Mouse (Mus musculus): ENCODE data around the gene Stub1. TPM values are rescaled to one million over a fixed set of nuclear protein-coding genes. Genes with fewer than 3 reads are reported as not detected.
A peak's percentile ranks its signal among the peaks of the same experiment; 100 is the strongest.

Stub1 gene
- polyA plus RNA-seq, 1 experiment from 2014 or later: 112 TPM

- Histone ChIP-seq H3K4me1 (ENCODE audit: control insufficient read depth, low read depth, low read length) (peaks cover 36% of the 10 kb centered on the region), H3K36me3 (ENCODE audit: control insufficient read depth, insufficient read depth) (peaks cover 37% of the 10 kb centered on the region), H3K9ac (ENCODE audit: low read depth, low read length) (no peak within 1 kb of the TSS), H3K4me3 (ENCODE audit: low read depth, low read length) (no peak within 1 kb of the TSS), H3K9me3 (replicated peaks; ENCODE audit: control insufficient read depth, low read length) (no peaks in the 10 kb centered on the region), H3K27ac (ENCODE audit: low read length) (no peak within 1 kb of the TSS), H3K27me3 (ENCODE audit: control insufficient read depth, insufficient read depth, low read depth, low read length) (no peaks in the 10 kb centered on the region), H3K4me2 (ENCODE audit: low read depth, low read length) (no peak within 1 kb of the TSS)
- WGBS (ENCODE audit: insufficient replicate concordance): 90% methylated on average over 22 of the region's 22 CpGs
- no peak for ATAC-seq (ENCODE audit: low read depth)
Observed at GRCm38 (mm10) chr17:25841117-25841880, 8.1 kb upstream of the Stub1 start, which contains the start of gene Gm20683. TSS of gene Gm20683 (minus strand) at chr17:25841763.

GRCm38 (mm10) chr17:25840519-25840918 lies 7.3 kb upstream of the Stub1 start:
- Histone ChIP-seq H3K9ac (ENCODE audit: low read depth, low read length) (no peak overlapping the region), H3K36me3 (ENCODE audit: control insufficient read depth, insufficient read depth) (peaks cover 37% of the 10 kb centered on the region), H3K4me2 (ENCODE audit: low read depth, low read length) (no peak overlapping the region), H3K4me3 (ENCODE audit: low read depth, low read length) (no peak overlapping the region), H3K27ac (ENCODE audit: low read length) (no peak overlapping the region), H3K4me1 (ENCODE audit: control insufficient read depth, low read depth, low read length) (peaks cover 40% of the 10 kb centered on the region), H3K9me3 (replicated peaks; ENCODE audit: control insufficient read depth, low read length) (no peaks in the 10 kb centered on the region), H3K27me3 (ENCODE audit: control insufficient read depth, insufficient read depth, low read depth, low read length) (no peaks in the 10 kb centered on the region)
- 88% methylated on average over 6 of the region's 6 CpGs for WGBS (ENCODE audit: insufficient replicate concordance)
- no peak for ATAC-seq (ENCODE audit: low read depth)

- H3K27ac ChIP-seq (ENCODE audit: low read length): peak overlapping the region; percentile 76
- no peaks in the 10 kb centered on the region for H3K9me3 ChIP-seq (replicated peaks; ENCODE audit: control insufficient read depth, low read length)
- whole genome bisulfite sequencing (ENCODE audit: insufficient replicate concordance): 78% methylated on average over 14 of the region's 14 CpGs
- peaks cover 37% of the 10 kb centered on the region for H3K36me3 ChIP-seq (ENCODE audit: control insufficient read depth, insufficient read depth)
- ATAC-seq (ENCODE audit: low read depth): peak; percentile 44
- 0 out of 2 replicates have a peak overlapping the region, but pooled peaks have one; percentile 3 for H3K9ac ChIP-seq (ENCODE audit: low read depth, low read length)
- no peaks in the 10 kb centered on the region for H3K27me3 ChIP-seq (ENCODE audit: control insufficient read depth, insufficient read depth, low read depth, low read length)
- H3K4me3 ChIP-seq (ENCODE audit: low read depth, low read length): no peak overlapping the region
- H3K4me1 ChIP-seq (ENCODE audit: control insufficient read depth, low read depth, low read length): peaks cover 43% of the 10 kb centered on the region
- no peak overlapping the region for H3K4me2 ChIP-seq (ENCODE audit: low read depth, low read length)
Observed at GRCm38 (mm10) chr17:25839455-25840235, 6.4 kb upstream of the Stub1 start.

- no peaks in the 10 kb centered on the region for H3K27me3 ChIP-seq (ENCODE audit: control insufficient read depth, insufficient read depth, low read depth, low read length)
- no peak overlapping the region for H3K9ac ChIP-seq (ENCODE audit: low read depth, low read length)
- no peak overlapping the region for H3K4me3 ChIP-seq (ENCODE audit: low read depth, low read length)
- 82% methylated on average over 4 of the region's 4 CpGs for WGBS (ENCODE audit: insufficient replicate concordance)
- no peak for ATAC-seq (ENCODE audit: low read depth)
- peaks cover 49% of the 10 kb centered on the region for H3K4me1 ChIP-seq (ENCODE audit: control insufficient read depth, low read depth, low read length)
- no peak overlapping the region for H3K4me2 ChIP-seq (ENCODE audit: low read depth, low read length)
- H3K9me3 ChIP-seq (replicated peaks; ENCODE audit: control insufficient read depth, low read length): no peaks in the 10 kb centered on the region
- H3K27ac ChIP-seq (ENCODE audit: low read length): peak overlapping the region; percentile 76
- peaks cover 37% of the 10 kb centered on the region for H3K36me3 ChIP-seq (ENCODE audit: control insufficient read depth, insufficient read depth)
Observed at GRCm38 (mm10) chr17:25838904-25839303, 5.7 kb upstream of the Stub1 start.

- Histone ChIP-seq H3K4me2 (ENCODE audit: low read depth, low read length) (no peak overlapping the region), H3K4me1 (ENCODE audit: control insufficient read depth, low read depth, low read length) (peaks cover 44% of the 10 kb centered on the region), H3K4me3 (ENCODE audit: low read depth, low read length) (no peak overlapping the region), H3K9me3 (replicated peaks; ENCODE audit: control insufficient read depth, low read length) (no peaks in the 10 kb centered on the region), H3K27me3 (ENCODE audit: control insufficient read depth, insufficient read depth, low read depth, low read length) (no peaks in the 10 kb centered on the region), H3K27ac (ENCODE audit: low read length) (0 out of 2 replicates have a peak overlapping the region, but pooled peaks have one; percentile 9), H3K36me3 (ENCODE audit: control insufficient read depth, insufficient read depth) (peaks cover 37% of the 10 kb centered on the region), H3K9ac (ENCODE audit: low read depth, low read length) (no peak overlapping the region)
- no peak for ATAC-seq (ENCODE audit: low read depth)
- 57% methylated on average over 3 of the region's 3 CpGs for WGBS (ENCODE audit: insufficient replicate concordance)
Observed at GRCm38 (mm10) chr17:25837533-25837932, 4.3 kb upstream of the Stub1 start.

- peak within 1 kb of the TSS; percentile 66 for H3K4me2 ChIP-seq (ENCODE audit: low read depth, low read length)
- peaks cover 48% of the 10 kb centered on the region for H3K4me1 ChIP-seq (ENCODE audit: control insufficient read depth, low read depth, low read length)
- 3% methylated on average over 29 of the region's 29 CpGs for WGBS (ENCODE audit: insufficient replicate concordance)
- H3K9me3 ChIP-seq (replicated peaks; ENCODE audit: control insufficient read depth, low read length): no peaks in the 10 kb centered on the region
- H3K4me3 ChIP-seq (ENCODE audit: low read depth, low read length): peak within 1 kb of the TSS; percentile 36
- ATAC-seq (ENCODE audit: low read depth): no peak
- peaks cover 32% of the 10 kb centered on the region for H3K36me3 ChIP-seq (ENCODE audit: control insufficient read depth, insufficient read depth)
- H3K27me3 ChIP-seq (ENCODE audit: control insufficient read depth, insufficient read depth, low read depth, low read length): no peaks in the 10 kb centered on the region
- H3K27ac ChIP-seq (ENCODE audit: low read length): 0 out of 2 replicates have a peak within 1 kb of the TSS, but pooled peaks have one; percentile 9
- H3K9ac ChIP-seq (ENCODE audit: low read depth, low read length): peak within 1 kb of the TSS; percentile 56
Observed at GRCm38 (mm10) chr17:25837076-25837410, 3.8 kb upstream of the Stub1 start, which contains the start of gene Rhbdl1. TSS of gene Rhbdl1 (minus strand) at chr17:25837295.

GRCm38 (mm10) chr17:25836397-25837075 lies 3.3 kb upstream of the Stub1 start:
- Histone ChIP-seq H3K27me3 (ENCODE audit: control insufficient read depth, insufficient read depth, low read depth, low read length) (no peaks in the 10 kb centered on the region), H3K4me1 (ENCODE audit: control insufficient read depth, low read depth, low read length) (peaks cover 53% of the 10 kb centered on the region), H3K4me3 (ENCODE audit: low read depth, low read length) (peak overlapping the region; percentile 36), H3K4me2 (ENCODE audit: low read depth, low read length) (peak overlapping the region; percentile 66), H3K9ac (ENCODE audit: low read depth, low read length) (peak overlapping the region; percentile 56), H3K27ac (ENCODE audit: low read length) (no peak overlapping the region), H3K36me3 (ENCODE audit: control insufficient read depth, insufficient read depth) (peaks cover 27% of the 10 kb centered on the region), H3K9me3 (replicated peaks; ENCODE audit: control insufficient read depth, low read length) (no peaks in the 10 kb centered on the region)
- no peak for ATAC-seq (ENCODE audit: low read depth)
- WGBS (ENCODE audit: insufficient replicate concordance): 25% methylated on average over 23 of the region's 23 CpGs

- no peak for ATAC-seq (ENCODE audit: low read depth)
- peaks cover 27% of the 10 kb centered on the region for H3K36me3 ChIP-seq (ENCODE audit: control insufficient read depth, insufficient read depth)
- no peak overlapping the region for H3K4me3 ChIP-seq (ENCODE audit: low read depth, low read length)
- H3K4me2 ChIP-seq (ENCODE audit: low read depth, low read length): no peak overlapping the region
- no peaks in the 10 kb centered on the region for H3K27me3 ChIP-seq (ENCODE audit: control insufficient read depth, insufficient read depth, low read depth, low read length)
- peaks cover 60% of the 10 kb centered on the region for H3K4me1 ChIP-seq (ENCODE audit: control insufficient read depth, low read depth, low read length)
- no peak overlapping the region for H3K9ac ChIP-seq (ENCODE audit: low read depth, low read length)
- no peak overlapping the region for H3K27ac ChIP-seq (ENCODE audit: low read length)
- no peaks in the 10 kb centered on the region for H3K9me3 ChIP-seq (replicated peaks; ENCODE audit: control insufficient read depth, low read length)
- 83% methylated on average over 16 of the region's 16 CpGs for whole genome bisulfite sequencing (ENCODE audit: insufficient replicate concordance)
Observed at GRCm38 (mm10) chr17:25835816-25836215, 2.6 kb upstream of the Stub1 start.

Measured in liver, embryonic 16.5 days (tissue).